Mouse (Mus musculus) cortical plate, adult 2 months (tissue): ENCODE measurements around the gene Fam189b.

ENCODE experiments used
- CTCF ChIP-seq: fragments of 200-500 bp; IDR thresholded peaks from 2 replicates; pipeline ENCODE4 v1.5.1; 2011; ENCODE audit warnings: mild to moderate bottlenecking, control low read depth, low read length; ENCODE audit not compliant: insufficient read depth; ENCODE audit errors: extremely low read depth
- POLR2A ChIP-seq: fragments of 200-500 bp; IDR thresholded peaks from 2 replicates; pipeline ENCODE4 v1.6.1; 2011; ENCODE audit warnings: mild to moderate bottlenecking, low read length, control low read depth; ENCODE audit not compliant: insufficient read depth; ENCODE audit errors: extremely low read depth

GRCm38 (mm10) chr3:89178107-89178385 is 4.9 kb upstream of the Fam189b start:
- no peak for TF ChIP-seq CTCF
- no peak for TF ChIP-seq POLR2A
